Mouse (Mus musculus) liver, postnatal 0 days (tissue): Measurements from ENCODE around the gene Msn. TPM values are rescaled to one million over a fixed set of nuclear protein-coding genes. Genes with fewer than 3 reads are reported as not detected.
A peak's percentile ranks its signal among the peaks of the same experiment; 100 is the strongest.

ENCODE experiments used
- ATAC-seq: fragments of 200-750 bp; cut with Nextera tagmentation; 2 replicates; pipeline ENCODE4 v1.8.0; 2017; ENCODE audit warnings: mild to moderate bottlenecking, moderate library complexity
- DNase-seq: peaks from one replicate; pipeline ENCODE4 v3.0.0-alpha.2; 2016
- H3K27ac ChIP-seq: fragments of 300-500 bp; sonication (generic); 2 replicates; pipeline ENCODE4 v1.5.1; 2014; ENCODE audit warnings: antibody characterized with exemption, moderate library complexity, mild to moderate bottlenecking, low read depth
- H3K27me3 ChIP-seq: fragments of 300-500 bp; sonication (generic); 2 replicates; pipeline ENCODE4 v1.6.1; 2014; ENCODE audit warnings: low read length, control low read depth, mixed read lengths; ENCODE audit not compliant: insufficient read depth
- H3K36me3 ChIP-seq: fragments of 300-500 bp; sonication (generic); replicated peaks from 2 replicates; pipeline ENCODE4 v1.6.1; 2014; ENCODE audit warnings: mild to moderate bottlenecking, control low read depth, low read length, moderate library complexity, mixed read lengths; ENCODE audit not compliant: insufficient read depth
- H3K4me1 ChIP-seq: fragments of 300-500 bp; sonication (generic); 2 replicates; pipeline ENCODE4 v1.6.1; 2014; ENCODE audit warnings: antibody characterized with exemption, mild to moderate bottlenecking, control low read depth; ENCODE audit not compliant: insufficient read depth
- H3K4me2 ChIP-seq: fragments of 300-500 bp; sonication (generic); 2 replicates; pipeline ENCODE4 v1.6.1; 2014; ENCODE audit warnings: low read depth, mild to moderate bottlenecking, low read length, moderate library complexity, mixed read lengths
- H3K4me3 ChIP-seq: fragments of 300-500 bp; sonication (generic); 2 replicates; pipeline ENCODE4 v1.5.1; 2014; ENCODE audit warnings: low read depth, low read length
- H3K9ac ChIP-seq: fragments of 300-500 bp; sonication (generic); replicated peaks from 2 replicates; pipeline ENCODE4 v1.6.1; 2014; ENCODE audit warnings: mild to moderate bottlenecking, moderate library complexity
- H3K9me3 ChIP-seq: fragments of 300-500 bp; sonication (generic); 2 replicates; pipeline ENCODE4 v1.6.1; 2016; ENCODE audit warnings: mild to moderate bottlenecking, control low read depth, low read length, mixed read lengths
- CTCF ChIP-seq: sonication (generic); IDR thresholded peaks from 2 replicates; pipeline ENCODE4 v1.5.1; 2016; ENCODE audit warnings: antibody characterized with exemption, low read depth
- EP300 ChIP-seq: IDR thresholded peaks from 2 replicates; pipeline ENCODE4 v1.6.1; 2016; ENCODE audit warnings: antibody characterized with exemption, low read depth, mild to moderate bottlenecking
- WGBS: fragments of 180-500 bp; shearing (Covaris S2); extraction: QIAGEN DNeasy Blood & Tissue Kit; methylation state at CpG from one replicate; pipeline ENCODE4 v1.1.7; 2014; ENCODE audit not compliant: insufficient replicate concordance; 5-methylcytosine and 5-hydroxymethylcytosine counted together
- polyA plus RNA-seq: library from polyadenylated mRNA; unstranded; fragments of >200 nt; fragmentation: Nextera tagmentation; extraction: Ambion mirVana; gene quantifications from 2 replicates; pipeline ENCODE4 v1.2.1, GENCODE M21; 2015

Msn gene
- polyA plus RNA-seq, 1 experiment from 2014 or later, result 36.7 TPM

- no peak for DNase-seq
Observed at GRCm38 (mm10) chrX:96134840-96135580, 39.2 kb downstream of the Msn start.

GRCm38 (mm10) chrX:96135581-96135980 is 39.7 kb downstream of the Msn start:
- Histone ChIP-seq H3K4me2 (no peak overlapping the region), H3K27ac (peak overlapping the region; percentile 34; the same call in 1 of the 2 replicates), H3K9me3 (no peaks in the 10 kb centered on the region), H3K4me3 (no peak overlapping the region), H3K9ac (no peak overlapping the region), H3K4me1 (peaks cover 13% of the 10 kb centered on the region; the same call in 1 of the 2 replicates), H3K27me3 (no peaks in the 10 kb centered on the region), H3K36me3 (no peaks in the 10 kb centered on the region)
- no peak for ATAC-seq
- WGBS, result 73% methylated on average over 4 of the region's 4 CpGs
- no peak for TF ChIP-seq CTCF
- no peak for TF ChIP-seq EP300
- no peak for DNase-seq

More at GRCm38 (mm10) chrX:96134840-96135580, 39.2 kb downstream of the Msn start:
- 59% methylated on average over 6 of the region's 6 CpGs for WGBS
- no peak overlapping the region for H3K4me2 ChIP-seq
- H3K36me3 ChIP-seq, result no peaks in the 10 kb centered on the region
- peak overlapping the region; percentile 34; the same call in 1 of the 2 replicates for H3K27ac ChIP-seq
- TF ChIP-seq CTCF, result no peak
- no peak for TF ChIP-seq EP300
- H3K9ac ChIP-seq, result no peak overlapping the region
- no peak overlapping the region for H3K4me3 ChIP-seq
- H3K27me3 ChIP-seq, result no peaks in the 10 kb centered on the region
- H3K9me3 ChIP-seq, result no peaks in the 10 kb centered on the region
- ATAC-seq, result no peak
- H3K4me1 ChIP-seq, result peaks cover 13% of the 10 kb centered on the region; the same call in 1 of the 2 replicates

- no peaks in the 10 kb centered on the region for H3K36me3 ChIP-seq
- TF ChIP-seq EP300 (no peak), CTCF (no peak)
- H3K9me3 ChIP-seq, result no peaks in the 10 kb centered on the region
- H3K4me1 ChIP-seq, result peaks cover 7% of the 10 kb centered on the region; the same call in 1 of the 2 replicates
- H3K27ac ChIP-seq, result no peak overlapping the region
- no peak overlapping the region for H3K4me3 ChIP-seq
- DNase-seq (no peak), ATAC-seq (no peak)
- H3K27me3 ChIP-seq, result no peaks in the 10 kb centered on the region
- WGBS, result 59% methylated on average over 2 of the region's 2 CpGs
- no peak overlapping the region for H3K4me2 ChIP-seq
- H3K9ac ChIP-seq, result no peak overlapping the region
Observed at GRCm38 (mm10) chrX:96139262-96139661, 43.4 kb downstream of the Msn start.

- H3K27ac ChIP-seq, result no peak overlapping the region
- DNase-seq (no peak), ATAC-seq (no peak)
- no peak overlapping the region for H3K9ac ChIP-seq
- no peaks in the 10 kb centered on the region for H3K9me3 ChIP-seq
- WGBS, result 44% methylated on average over 3 of the region's 3 CpGs
- no peaks in the 10 kb centered on the region for H3K4me1 ChIP-seq
- no peak overlapping the region for H3K4me2 ChIP-seq
- H3K27me3 ChIP-seq, result no peaks in the 10 kb centered on the region
- H3K4me3 ChIP-seq, result no peak overlapping the region
- peak; percentile 19 for TF ChIP-seq CTCF
- no peak for TF ChIP-seq EP300
- H3K36me3 ChIP-seq, result no peaks in the 10 kb centered on the region
Observed at GRCm38 (mm10) chrX:96144960-96145488, 49.2 kb downstream of the Msn start.

GRCm38 (mm10) chrX:96148217-96148616 is 52.4 kb downstream of the Msn start:
- no peaks in the 10 kb centered on the region for H3K9me3 ChIP-seq
- no peak overlapping the region for H3K9ac ChIP-seq
- H3K4me2 ChIP-seq, result no peak overlapping the region
- ATAC-seq, result no peak
- H3K36me3 ChIP-seq, result no peaks in the 10 kb centered on the region
- no peaks in the 10 kb centered on the region for H3K4me1 ChIP-seq
- H3K27ac ChIP-seq, result no peak overlapping the region
- no peak for DNase-seq
- no peak for TF ChIP-seq EP300
- TF ChIP-seq CTCF, result no peak
- 36% methylated on average over 2 of the region's 2 CpGs for whole genome bisulfite sequencing
- no peaks in the 10 kb centered on the region for H3K27me3 ChIP-seq
- no peak overlapping the region for H3K4me3 ChIP-seq

- H3K4me2 ChIP-seq, result no peak overlapping the region
- no peaks in the 10 kb centered on the region for H3K27me3 ChIP-seq
- ATAC-seq (no peak), DNase-seq (no peak)
- TF ChIP-seq EP300 (no peak), CTCF (no peak)
- no peak overlapping the region for H3K9ac ChIP-seq
- H3K4me3 ChIP-seq, result no peak overlapping the region
- no peaks in the 10 kb centered on the region for H3K9me3 ChIP-seq
- no peak overlapping the region for H3K27ac ChIP-seq
- WGBS, result 75% methylated on average over 3 of the region's 3 CpGs
- H3K36me3 ChIP-seq, result 0 out of 2 replicates have a peak, but pooled peaks cover 2% of the 10 kb centered on the region
- no peaks in the 10 kb centered on the region for H3K4me1 ChIP-seq
Observed at GRCm38 (mm10) chrX:96153362-96153761, 57.5 kb downstream of the Msn start.
